Mouse (Mus musculus) skeletal muscle tissue, adult 2 months (tissue): ENCODE results near the gene Cdhr2.

ENCODE experiments used
- DNase-seq: peaks from one replicate; pipeline ENCODE4 v3.0.0-alpha.2; 2012; ENCODE audit warnings: low read depth, low spot score

Cdhr2 gene

GRCm38 (mm10) chr13:54692711-54693557, 8.3 kb upstream of the Cdhr2 start:
- no peak for DNase-seq

- DNase-seq, result peak; percentile 99
Observed at GRCm38 (mm10) chr13:54693558-54694347, 7.5 kb upstream of the Cdhr2 start, which contains the start of gene Rnf44. Rnf44 (minus strand) TSS chr13:54693907.

GRCm38 (mm10) chr13:54694348-54695060, 6.8 kb upstream of the Cdhr2 start:
- no peak for DNase-seq

- DNase-seq, result no peak
Observed at GRCm38 (mm10) chr13:54695479-54696230, 5.6 kb upstream of the Cdhr2 start.

GRCm38 (mm10) chr13:54702507-54702906, 1.2 kb downstream of the Cdhr2 start:
- no peak for DNase-seq

GRCm38 (mm10) chr13:54704890-54705289, 3.6 kb downstream of the Cdhr2 start:
- DNase-seq, result no peak

- no peak for DNase-seq
Observed at GRCm38 (mm10) chr13:54710866-54711265, 9.6 kb downstream of the Cdhr2 start.

GRCm38 (mm10) chr13:54714393-54714792, 13.1 kb downstream of the Cdhr2 start:
- DNase-seq, result no peak

- DNase-seq, result no peak
Observed at GRCm38 (mm10) chr13:54714996-54715395, 13.7 kb downstream of the Cdhr2 start.

- DNase-seq, result no peak
Observed at GRCm38 (mm10) chr13:54716916-54717315, 15.7 kb downstream of the Cdhr2 start.

- no peak for DNase-seq
Observed at GRCm38 (mm10) chr13:54723143-54723542, 21.9 kb downstream of the Cdhr2 start.

- DNase-seq, result no peak
Observed at GRCm38 (mm10) chr13:54726131-54726530, 24.9 kb downstream of the Cdhr2 start.

- no peak for DNase-seq
Observed at GRCm38 (mm10) chr13:54736931-54737330, 35.7 kb downstream of the Cdhr2 start.

- DNase-seq, result no peak
Observed at GRCm38 (mm10) chr13:54737488-54738212, 36.4 kb downstream of the Cdhr2 start.

- no peak for DNase-seq
Observed at GRCm38 (mm10) chr13:54738213-54738601, 36.9 kb downstream of the Cdhr2 start.

- no peak for DNase-seq
Observed at GRCm38 (mm10) chr13:54746110-54746509, 44.8 kb downstream of the Cdhr2 start.

GRCm38 (mm10) chr13:54746896-54747295, 45.6 kb downstream of the Cdhr2 start:
- no peak for DNase-seq

- DNase-seq, result no peak
Observed at GRCm38 (mm10) chr13:54748190-54748589, 46.9 kb downstream of the Cdhr2 start.

- DNase-seq, result no peak
Observed at GRCm38 (mm10) chr13:54748721-54749060, 47.4 kb downstream of the Cdhr2 start.

GRCm38 (mm10) chr13:54749061-54749863, 48.0 kb downstream of the Cdhr2 start:
- DNase-seq, result no peak
